In genomic region chr6:91128996-91129395, GRCm38 (mm10) we compare ENCODE assay signal across 11 mouse cellular contexts. TPM values are rescaled to one million over a fixed set of nuclear protein-coding genes. Genes with fewer than 3 reads are reported as not detected.
DNase-seq lines count a peak whose midpoint lies in the region; ATAC-seq and TF ChIP-seq lines count a peak whose summit lies in the region.
"Had no signal": no experiment of that assay in that cellular context is flagged by ENCODE, and none has a peak within 500 bp of the region (broad histone marks: within the 10 kb centered on the region; RNA-seq: fewer than 3 reads in every experiment).

No protein-coding gene starts in this region.

- TF ChIP-seq POLR2A in CH12.LX (IDR thresholded peaks at IDR 0.05; ENCODE audit: low read depth, low read length): no peak

- in situ Hi-C loops in CH12.LX (cut with MboI; ENCODE audit: low pct_ligation_motif_present, low pct_unique_long_range_greater_than_20kb, low sequenced_read_pairs) (no loop called here), Patski (cut with MboI; ENCODE audit: low pct_unique_long_range_greater_than_20kb) (no loop called here)

- no peak overlapping the region for H3K27ac ChIP-seq in lung, embryonic 14.5 days (ENCODE audit: low read depth)
- H3K27ac ChIP-seq in CH12.LX (ENCODE audit: insufficient read depth, low read depth): no peak overlapping the region
- H3K27ac ChIP-seq in stomach, postnatal 0 days (replicated peaks): no peak overlapping the region
- H3K27ac ChIP-seq in heart, embryonic 12.5 days (ENCODE audit: poor library complexity, severe bottlenecking): no peak overlapping the region
- H3K27ac ChIP-seq: embryonic facial prominence, embryonic 15.5 days; lung, embryonic 15.5 days had no signal

- CTCF ChIA-PET in Patski (lab: Charles Lee): interaction anchor here (0.8 kb wide), 1 partner anchor 10 kb away, joined by 3 read pairs; no protein-coding TSS in a partner anchor

- no peak for TF ChIP-seq EP300 in CH12.LX (IDR thresholded peaks at IDR 0.05; ENCODE audit: low read length)
- TF ChIP-seq EP300 in stomach, postnatal 0 days (optimal IDR thresholded peaks at IDR 0.05): no peak

- dilution Hi-C loops in CH12.LX (cut with MboI; ENCODE audit: extremely low pct_ligation_motif_present, extremely low pct_unique_long_range_greater_than_20kb, low sequenced_read_pairs): no loop called here

- TF ChIP-seq RAD21 in CH12.LX (IDR thresholded peaks at IDR 0.05; ENCODE audit: low read depth, low read length): peak; percentile 34

- ATAC-seq in lung, embryonic 14.5 days (ENCODE audit: insufficient read depth): no peak
- ATAC-seq in Patski: no peak
- no peak for ATAC-seq in stomach, postnatal 0 days (ENCODE audit: low FRiP score, low TSS enrichment)
- no peak for ATAC-seq in frontal cortex, adult (ENCODE audit: low TSS enrichment)
- ATAC-seq in heart, embryonic 12.5 days (ENCODE audit: insufficient number of reproducible peaks, low FRiP score): no peak
- ATAC-seq: forebrain, postnatal 0 days had no signal

- H3K36me3 ChIP-seq in lung, embryonic 14.5 days (ENCODE audit: insufficient read depth): no peaks in the 10 kb centered on the region
- H3K36me3 ChIP-seq in CH12.LX (replicated peaks in 1 of 2; ENCODE audit: control insufficient read depth in 1 of 2, insufficient read depth in 1 of 2, low read length in 1 of 2): no peaks in the 10 kb centered on the region
- H3K36me3 ChIP-seq in stomach, postnatal 0 days (ENCODE audit: control insufficient read depth, insufficient read depth, low read length): no peaks in the 10 kb centered on the region
- no peaks in the 10 kb centered on the region for H3K36me3 ChIP-seq in heart, embryonic 12.5 days
- H3K36me3 ChIP-seq: embryonic facial prominence, embryonic 15.5 days; lung, embryonic 15.5 days had no signal

- no peaks in the 10 kb centered on the region for H3K4me1 ChIP-seq in lung, embryonic 14.5 days (ENCODE audit: insufficient read depth)
- H3K4me1 ChIP-seq in CH12.LX (ENCODE audit: control insufficient read depth in 1 of 2, insufficient read depth in 2 of 2): peaks cover 5 to 13% of the 10 kb centered on the region in 2 experiments; a peak in 3 of 4 replicates
- H3K4me1 ChIP-seq in stomach, postnatal 0 days (replicated peaks; ENCODE audit: control insufficient read depth, insufficient read depth): no peaks in the 10 kb centered on the region
- peaks cover 21% of the 10 kb centered on the region for H3K4me1 ChIP-seq in heart, embryonic 12.5 days (replicated peaks)
- H3K4me1 ChIP-seq: embryonic facial prominence, embryonic 15.5 days had no signal

- POLR2A ChIA-PET in Patski (lab: Charles Lee): no interaction called here

- no peak for DNase-seq in lung, embryonic 14.5 days
- no peak for DNase-seq in lung, adult 18-20 months
- no peak for DNase-seq in CH12.LX (ENCODE audit: extremely low read depth)
- no peak for DNase-seq in Patski (ENCODE audit: low read depth, low spot score)
- DNase-seq in stomach, postnatal 0 days (ENCODE audit: low spot score): no peak
- DNase-seq: forebrain, postnatal 0 days; heart, postnatal 4 days had no signal

- TF ChIP-seq CTCF in lung, embryonic 14.5 days (IDR thresholded peaks at IDR 0.05; ENCODE audit: low read depth): peak; percentile 27; the same call in 1 of the 2 replicates
- TF ChIP-seq CTCF in CH12.LX (conservative IDR thresholded peaks at IDR 0.05 in 1 of 2, IDR thresholded peaks at IDR 0.05 in 1 of 2; ENCODE audit: low read depth in 2 of 2, low read length in 2 of 2) (peak in 1 of 2 experiments; percentile 39; a peak in 2 of 4 replicates), Patski (IDR thresholded peaks at IDR 0.05) (peak; percentile 35)
- TF ChIP-seq CTCF in stomach, postnatal 0 days (IDR thresholded peaks at IDR 0.05; ENCODE audit: low read depth): peak; percentile 38

- no peak overlapping the region for H3K9ac ChIP-seq in lung, embryonic 14.5 days
- no peak overlapping the region for H3K9ac ChIP-seq in CH12.LX (ENCODE audit: insufficient read depth, low read depth)
- H3K9ac ChIP-seq in stomach, postnatal 0 days (ENCODE audit: low read length): no peak overlapping the region
- no peak overlapping the region for H3K9ac ChIP-seq in heart, embryonic 12.5 days
- H3K9ac ChIP-seq: embryonic facial prominence, embryonic 15.5 days; forebrain, postnatal 0 days; lung, embryonic 15.5 days had no signal

- WGBS in lung, embryonic 14.5 days: 43% methylated on average over 4 of the region's 4 CpGs
- WGBS in stomach, postnatal 0 days: 36% methylated on average over 4 of the region's 4 CpGs
- WGBS in heart, embryonic 12.5 days: 46% methylated on average over 4 of the region's 4 CpGs

- H3K4me3 ChIP-seq in lung, embryonic 14.5 days (ENCODE audit: low read depth, low read length): no peak overlapping the region
- H3K4me3 ChIP-seq in CH12.LX (replicated peaks in 1 of 3; ENCODE audit: low read depth in 2 of 3, low read length in 2 of 3, poor library complexity in 1 of 3): no peak overlapping the region
- no peak overlapping the region for H3K4me3 ChIP-seq in stomach, postnatal 0 days (ENCODE audit: low read depth, low read length)
- no peak overlapping the region for H3K4me3 ChIP-seq in heart, embryonic 12.5 days
- H3K4me3 ChIP-seq: embryonic facial prominence, embryonic 15.5 days; lung, embryonic 15.5 days had no signal

- H3K4me2 ChIP-seq in lung, embryonic 14.5 days: no peak overlapping the region
- H3K4me2 ChIP-seq in CH12.LX (ENCODE audit: insufficient read depth, low read depth, poor library complexity, severe bottlenecking): no peak overlapping the region
- no peak overlapping the region for H3K4me2 ChIP-seq in stomach, postnatal 0 days (replicated peaks; ENCODE audit: low read depth)
- no peak overlapping the region for H3K4me2 ChIP-seq in heart, embryonic 12.5 days
- H3K4me2 ChIP-seq: embryonic facial prominence, embryonic 15.5 days; lung, embryonic 15.5 days had no signal

- no peaks in the 10 kb centered on the region for H3K79me2 ChIP-seq in CH12.LX (replicated peaks; ENCODE audit: control insufficient read depth, extremely low read depth, insufficient read depth, poor library complexity, severe bottlenecking)

- H3K27me3 ChIP-seq in lung, embryonic 14.5 days (ENCODE audit: insufficient read depth, low read length): peaks cover 4% of the 10 kb centered on the region; the same call in 1 of the 2 replicates
- H3K27me3 ChIP-seq in CH12.LX (replicated peaks) (no peaks in the 10 kb centered on the region), Patski (no peaks in the 10 kb centered on the region)
- H3K27me3 ChIP-seq in stomach, postnatal 0 days (ENCODE audit: control insufficient read depth, insufficient read depth, low read length): no peaks in the 10 kb centered on the region
- peaks cover 18% of the 10 kb centered on the region; the same call in 1 of the 2 replicates for H3K27me3 ChIP-seq in heart, embryonic 12.5 days (replicated peaks)
- H3K27me3 ChIP-seq: embryonic facial prominence, embryonic 15.5 days; lung, embryonic 15.5 days had no signal

- H3K9me3 ChIP-seq in lung, embryonic 14.5 days (ENCODE audit: low read depth, low read length): no peaks in the 10 kb centered on the region
- peaks cover 4% of the 10 kb centered on the region for H3K9me3 ChIP-seq in CH12.LX (replicated peaks; ENCODE audit: low read length)
- 0 out of 2 replicates have a peak, but pooled peaks cover 3% of the 10 kb centered on the region for H3K9me3 ChIP-seq in stomach, postnatal 0 days (ENCODE audit: control insufficient read depth, low read length)
- 0 out of 2 replicates have a peak, but pooled peaks cover 5% of the 10 kb centered on the region for H3K9me3 ChIP-seq in heart, embryonic 12.5 days (replicated peaks)
- H3K9me3 ChIP-seq: embryonic facial prominence, embryonic 15.5 days; lung, embryonic 15.5 days had no signal

TF ChIP-seq in CH12.LX, 34 proteins besides CTCF, POLR2A, EP300 and RAD21:
- TF ChIP-seq GABPA (IDR thresholded peaks at IDR 0.05; ENCODE audit: insufficient replicate concordance, low read depth, low read length) (no peak), NELFE (IDR thresholded peaks at IDR 0.05; ENCODE audit: low read depth, low read length) (no peak), SIN3A (IDR thresholded peaks at IDR 0.05; ENCODE audit: low read length) (no peak), BHLHE40 (IDR thresholded peaks at IDR 0.05; ENCODE audit: low read depth, low read length) (no peak), MAX (IDR thresholded peaks at IDR 0.05; ENCODE audit: low read length) (no peak), TCF12 (IDR thresholded peaks at IDR 0.05; ENCODE audit: low read depth, low read length) (no peak), PAX5 (IDR thresholded peaks at IDR 0.05; ENCODE audit: low read length) (no peak), MYC (IDR thresholded peaks at IDR 0.05; ENCODE audit: low read depth, low read length) (no peak)

RNA-seq across cellular contexts. Expression of gene Nup210, which starts 12.4 kb away (rescaled TPM):
- polyA plus RNA-seq in lung, embryonic 14.5 days (2014; fragmentation: Nextera tagmentation; extraction: Ambion mirVana): 30.8 and 35.3 TPM in 2 replicates
- total RNA-seq in CH12.LX (2012; rRNA removed) (103 TPM in 2 replicates), CH12.LX (2014; rRNA removed) (40.5 and 41.9 TPM in 2 replicates)
- polyA plus RNA-seq in CH12.LX (2012; ENCODE audit: insufficient read length, low read depth) (56.9 and 73.1 TPM in 2 replicates), Patski (2021) (33.0 TPM)
- polyA plus RNA-seq in stomach, postnatal 0 days (2015; fragmentation: Nextera tagmentation; extraction: Ambion mirVana): 2.2 and 2.4 TPM in 2 replicates
- 10.7 and 11.2 TPM in 2 replicates for polyA plus RNA-seq in heart, embryonic 12.5 days (2016; fragmentation: Nextera tagmentation; extraction: Ambion mirVana)

RNA-seq across cellular contexts. Expression of gene Hdac11, which starts 27.5 kb away (rescaled TPM):
- 8.1 and 8.8 TPM in 2 replicates for polyA plus RNA-seq in lung, embryonic 14.5 days (2014; fragmentation: Nextera tagmentation; extraction: Ambion mirVana)
- total RNA-seq in CH12.LX (2012; rRNA removed) (0.55 and 2.1 TPM in 2 replicates), CH12.LX (2014; rRNA removed) (0.22 TPM in 1 of 2 replicates, not detected in the other)
- polyA plus RNA-seq in CH12.LX (2012; ENCODE audit: insufficient read length, low read depth) (0.53 and 0.57 TPM in 2 replicates), Patski (2021) (77.2 TPM)
- 6.5 and 7.1 TPM in 2 replicates for polyA plus RNA-seq in stomach, postnatal 0 days (2015; fragmentation: Nextera tagmentation; extraction: Ambion mirVana)
- polyA plus RNA-seq in heart, embryonic 12.5 days (2016; fragmentation: Nextera tagmentation; extraction: Ambion mirVana): 8.8 and 9.0 TPM in 2 replicates
